Comparison of ENCODE assay signal across 18 mouse cellular contexts in genomic region chr5:105614682-105615434, GRCm38 (mm10).
DNase-seq lines count a peak whose midpoint lies in the region; TF ChIP-seq lines count a peak whose summit lies in the region.
"Had no signal": no experiment of that assay in that cellular context is flagged by ENCODE, and none has a peak within 500 bp of the region (broad histone marks: within the 10 kb centered on the region; RNA-seq: fewer than 3 reads in every experiment).

No protein-coding gene starts in this region.

- no peaks in the 10 kb centered on the region for H3K36me3 ChIP-seq in kidney, adult 2 months (ENCODE audit: control insufficient read depth, insufficient read depth, low read length)
- 0 out of 2 replicates have a peak, but pooled peaks cover under 1% of the 10 kb centered on the region for H3K36me3 ChIP-seq in forebrain, embryonic 10.5 days (replicated peaks)
- H3K36me3 ChIP-seq: forebrain, embryonic 15.5 days; hindbrain, embryonic 13.5 days; neural tube, embryonic 12.5 days had no signal

- DNase-seq in kidney, adult 2 months, result peak; percentile 36
- DNase-seq in kidney, postnatal 14 days, result no peak
- DNase-seq in thymus, postnatal 25 days, result peak; percentile 30
- DNase-seq in thymus, postnatal 4 days, result no peak
- DNase-seq in lung, postnatal 10 days, result peak; percentile 39
- no peak for DNase-seq in urinary bladder, postnatal 10 days (ENCODE audit: low spot score)
- DNase-seq in forebrain, embryonic 10.5 days (ENCODE audit: extremely low spot score, low spot score), result no peak
- DNase-seq: adrenal gland, adult 2 months; cerebellum, adult 11-12 months; cerebellum, postnatal 36 days; heart, adult 11 months; kidney, postnatal 25 days; layer of hippocampus, adult 9-11 months; spleen, adult 18-20 months had no signal

- H3K27me3 ChIP-seq in kidney, adult 2 months (replicated peaks; ENCODE audit: control insufficient read depth, insufficient read depth, low read length), result no peaks in the 10 kb centered on the region
- H3K27me3 ChIP-seq in forebrain, embryonic 10.5 days (ENCODE audit: poor library complexity, severe bottlenecking), result no peaks in the 10 kb centered on the region
- H3K27me3 ChIP-seq: forebrain, embryonic 15.5 days; hindbrain, embryonic 13.5 days; neural tube, embryonic 12.5 days had no signal

- 0 out of 2 replicates have a peak overlapping the region, but pooled peaks have one; percentile 23 for H3K27ac ChIP-seq in kidney, adult 2 months (ENCODE audit: insufficient read depth, low read depth, low read length)
- H3K27ac ChIP-seq in forebrain, embryonic 10.5 days, result no peak overlapping the region
- H3K27ac ChIP-seq: embryonic facial prominence, embryonic 10.5 days; forebrain, embryonic 15.5 days; hindbrain, embryonic 13.5 days; neural tube, embryonic 12.5 days had no signal

- H3K4me1 ChIP-seq in kidney, adult 2 months (ENCODE audit: control insufficient read depth, insufficient read depth, low read length), result 0 out of 2 replicates have a peak, but pooled peaks cover 3% of the 10 kb centered on the region
- H3K4me1 ChIP-seq in forebrain, embryonic 10.5 days, result peaks cover 10% of the 10 kb centered on the region
- H3K4me1 ChIP-seq: forebrain, embryonic 15.5 days; hindbrain, embryonic 13.5 days; neural tube, embryonic 12.5 days had no signal

- no peak for TF ChIP-seq CTCF in kidney, adult 2 months (conservative IDR thresholded peaks at IDR 0.05; ENCODE audit: insufficient read depth, insufficient read length, low read depth, low read length)

- no peak for TF ChIP-seq POLR2A in kidney, adult 2 months (IDR thresholded peaks at IDR 0.05; ENCODE audit: low read depth, low read length)

- 55% methylated on average over 9 of the region's 9 CpGs for WGBS in kidney, adult 2 months
- WGBS in forebrain, embryonic 10.5 days, result 81% methylated on average over 9 of the region's 9 CpGs

- H3K9me3 ChIP-seq in forebrain, embryonic 10.5 days, result no peaks in the 10 kb centered on the region
- H3K9me3 ChIP-seq: embryonic facial prominence, embryonic 10.5 days; forebrain, embryonic 15.5 days; hindbrain, embryonic 13.5 days; neural tube, embryonic 12.5 days had no signal

- no peak overlapping the region for H3K4me3 ChIP-seq in kidney, adult 2 months (ENCODE audit: insufficient read depth, low read depth, low read length)
- H3K4me3 ChIP-seq in forebrain, embryonic 10.5 days, result no peak overlapping the region
- H3K4me3 ChIP-seq: embryonic facial prominence, embryonic 10.5 days; forebrain, embryonic 15.5 days; hindbrain, embryonic 13.5 days; neural tube, embryonic 12.5 days had no signal

Comparison
In these comparisons a context has a peak if more than half of its experiments do, and no peak if none do; other contexts are left out.
1. DNase-seq: peak in kidney, adult 2 months (single experiment), thymus, postnatal 25 days (single experiment) and lung, postnatal 10 days (single experiment); none in kidney, postnatal 14 days (single experiment), thymus, postnatal 4 days (single experiment), urinary bladder, postnatal 10 days (single experiment) and forebrain, embryonic 10.5 days (single experiment).